Mouse (Mus musculus) frontal cortex, postnatal 36 days (tissue): ENCODE measurements at regions not wholly inside any gene's neighbourhood (a gene's known extent, or its start where the extent isn't known, plus 50 kb on each side); places are given as distances from the start of the nearest gene placed in this dataset.

Source experiments
- DNase-seq, 2 experiments: peaks; one replicate each; pipeline ENCODE4 v3.0.0; 2022; ENCODE audit warnings: low spot score in 2 of 2

- DNase-seq, result peak; percentile 6 to 35
These were observed 634.6 kb downstream of the Epha4 start for GRCm38 (mm10) chr1:76880111-76880782.

GRCm38 (mm10) chr1:76880783-76881145 is 634.1 kb downstream of the Epha4 start:
- no peak for DNase-seq

GRCm38 (mm10) chr1:76896152-76896864 is 618.6 kb downstream of the Epha4 start:
- DNase-seq, result no peak

DNA sequence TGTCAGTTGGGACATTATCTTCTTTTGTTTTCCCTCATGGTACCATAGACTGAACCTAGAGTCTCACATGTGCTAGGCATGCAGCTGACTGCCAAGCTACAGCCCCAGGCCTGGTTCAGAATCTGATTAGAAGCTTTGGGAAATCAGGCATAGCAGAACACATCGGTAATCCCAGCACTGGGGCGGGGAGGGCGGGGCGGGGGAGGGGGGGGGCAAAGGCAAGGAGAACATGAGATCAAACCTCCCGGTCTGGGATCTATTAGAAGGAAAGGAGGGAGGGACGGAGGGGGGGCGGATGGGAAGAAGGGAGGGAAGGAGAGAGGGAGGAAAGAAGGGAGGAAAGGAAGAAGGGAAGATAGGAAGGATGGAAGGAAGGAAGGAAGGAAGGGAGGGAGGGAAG is 617.5 kb downstream of the Epha4 start:
- DNase-seq, result no peak

DNA sequence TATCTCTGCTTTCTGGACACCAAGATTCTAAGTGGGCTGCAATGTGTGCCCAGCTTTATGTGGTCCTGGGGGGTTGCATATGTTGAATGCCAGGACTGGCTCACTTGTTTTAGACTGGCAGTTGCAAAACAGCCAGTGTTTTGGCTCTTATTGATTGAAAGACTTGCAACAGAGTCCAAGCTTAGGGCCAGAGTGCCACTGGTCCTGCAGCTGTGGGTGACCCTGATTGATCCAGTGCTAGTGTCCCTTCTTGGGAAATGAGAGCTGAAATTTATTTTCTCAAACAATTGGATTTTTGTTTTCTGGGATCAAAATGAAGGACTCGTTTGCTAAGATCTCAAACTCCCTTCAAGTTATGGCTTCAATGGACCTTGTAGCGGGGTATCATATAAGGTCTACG is 603.4 kb downstream of the Epha4 start:
- no peak for DNase-seq

- DNase-seq, result no peak
These were observed 595.3 kb downstream of the Epha4 start for GRCm38 (mm10) chr1:76919541-76919940.

- DNase-seq, result no peak
These were observed 594.3 kb downstream of the Epha4 start for GRCm38 (mm10) chr1:76920634-76921033.

DNA sequence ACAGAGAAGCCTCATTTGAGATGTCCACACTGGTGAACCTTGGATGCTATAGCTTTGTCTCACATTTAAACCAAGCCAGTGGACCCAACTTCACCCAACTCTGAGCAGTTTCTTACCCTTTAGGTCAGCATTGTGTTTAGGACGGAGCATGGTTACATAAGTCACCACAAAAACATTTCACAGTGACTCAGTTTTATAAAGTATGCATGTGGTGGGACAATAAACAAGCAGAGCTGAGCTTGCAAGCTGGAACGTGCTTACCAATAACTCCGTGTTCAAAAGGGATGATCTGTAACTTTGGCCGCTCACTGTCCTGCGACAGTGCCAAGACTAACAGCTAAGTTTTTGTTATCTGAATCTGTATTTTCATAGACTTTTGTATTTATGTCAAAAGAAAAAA is 587.8 kb downstream of the Epha4 start:
- DNase-seq, result no peak

DNA sequence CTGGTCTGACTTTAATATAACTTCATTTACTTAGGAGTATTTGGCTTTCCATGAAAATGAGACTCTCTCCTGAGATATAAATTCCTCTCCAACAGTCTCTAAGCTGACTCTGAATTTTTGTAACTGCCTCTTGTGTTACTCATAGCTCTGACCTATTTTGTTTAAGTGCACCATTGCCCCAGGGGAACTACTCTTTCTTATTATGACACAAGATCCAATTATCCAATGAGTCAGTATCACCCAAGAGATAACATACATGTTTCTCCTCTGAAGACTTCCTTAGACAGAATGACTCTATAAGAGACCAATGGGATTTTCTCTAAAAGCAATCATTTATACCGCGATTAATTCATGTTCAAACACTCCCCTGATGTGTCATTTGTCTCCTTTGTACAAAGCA is 586.9 kb downstream of the Epha4 start:
- DNase-seq, result no peak

DNA sequence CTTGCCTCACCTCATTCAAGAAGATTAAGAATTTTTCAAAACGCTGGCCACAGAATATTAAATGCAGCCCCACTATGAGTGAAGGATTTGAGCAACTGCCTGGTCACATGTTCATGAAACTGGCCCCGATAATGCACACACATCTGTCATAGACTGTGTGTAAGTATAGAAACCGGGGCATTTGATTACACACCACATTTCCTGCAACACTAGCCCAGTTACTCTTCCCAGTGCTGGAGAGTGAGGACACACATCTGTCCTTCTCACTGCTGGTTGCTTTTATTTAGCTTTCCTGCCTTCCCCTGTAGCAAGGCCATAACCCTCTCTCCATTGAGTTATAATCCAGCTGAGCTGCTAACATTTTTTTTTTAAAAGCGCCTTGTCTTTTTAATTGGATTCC is 581.4 kb downstream of the Epha4 start:
- no peak for DNase-seq

DNA sequence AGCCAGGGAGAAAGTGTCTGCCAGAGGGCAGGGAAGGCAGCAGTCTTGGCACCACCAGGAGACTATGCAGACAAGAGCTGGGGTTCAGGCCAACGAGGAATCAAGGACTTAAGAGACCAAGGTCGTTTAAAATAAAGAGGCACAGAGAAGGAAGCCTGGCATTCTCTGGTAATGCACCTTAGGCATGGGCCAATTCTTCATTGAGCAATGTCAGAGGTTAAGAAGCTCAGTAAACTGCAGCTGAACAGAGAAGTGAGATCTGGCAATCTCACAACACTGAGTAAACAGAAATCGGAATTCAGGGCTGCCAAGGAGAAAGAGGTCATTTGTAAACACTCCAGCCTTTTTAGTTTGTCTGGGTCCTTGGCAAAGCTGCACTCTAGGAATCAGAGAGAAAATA is 572.2 kb downstream of the Epha4 start:
- DNase-seq, result peak in 1 of 2 experiments; percentile 10

DNA sequence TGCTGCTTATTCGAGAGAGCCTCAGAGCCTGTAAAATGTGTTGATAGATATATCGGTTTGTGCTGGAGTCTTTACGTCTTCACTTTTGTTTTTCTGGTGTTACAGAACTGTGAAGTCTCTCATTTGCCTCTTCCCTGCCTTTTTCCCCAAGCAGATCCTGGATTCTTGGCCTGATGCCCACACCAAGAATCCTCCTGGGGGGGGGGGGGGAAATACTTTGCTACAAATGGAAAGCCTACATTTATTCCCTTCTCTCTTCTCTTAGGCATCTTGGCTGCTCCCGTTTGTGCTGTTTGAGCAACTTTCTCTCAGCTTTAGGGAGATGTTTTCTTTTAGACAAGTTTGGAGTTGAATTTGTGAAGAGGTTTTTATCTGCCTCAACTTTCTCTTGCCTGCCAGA is 570.8 kb downstream of the Epha4 start:
- DNase-seq, result no peak

GRCm38 (mm10) chr1:76955031-76955430 is 559.9 kb downstream of the Epha4 start:
- DNase-seq, result no peak

DNA sequence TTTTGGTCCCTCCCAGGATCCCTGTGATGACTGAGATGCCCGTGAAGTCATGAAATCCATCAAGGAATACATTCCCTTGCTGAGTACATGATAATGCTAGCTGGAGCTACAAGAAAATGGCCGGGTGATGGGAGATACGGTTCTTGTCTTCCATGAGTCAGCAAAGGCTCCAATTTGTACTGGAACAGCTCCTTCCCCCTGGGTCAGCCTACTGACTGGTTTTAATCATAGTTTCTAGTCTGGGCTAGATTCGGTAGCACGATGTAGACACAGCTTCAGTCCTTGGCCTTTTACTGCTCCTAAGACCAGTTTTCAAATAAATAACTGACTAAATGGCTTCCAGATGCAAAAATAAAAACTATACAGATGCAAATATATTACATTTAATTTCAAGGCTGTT is 557.5 kb downstream of the Epha4 start:
- no peak for DNase-seq

GRCm38 (mm10) chr1:76958706-76959105 is 556.2 kb downstream of the Epha4 start:
- DNase-seq, result no peak

GRCm38 (mm10) chr1:76972454-76972853 is 542.4 kb downstream of the Epha4 start:
- no peak for DNase-seq

GRCm38 (mm10) chr1:76975077-76975945 is 539.6 kb downstream of the Epha4 start:
- DNase-seq, result no peak

DNA sequence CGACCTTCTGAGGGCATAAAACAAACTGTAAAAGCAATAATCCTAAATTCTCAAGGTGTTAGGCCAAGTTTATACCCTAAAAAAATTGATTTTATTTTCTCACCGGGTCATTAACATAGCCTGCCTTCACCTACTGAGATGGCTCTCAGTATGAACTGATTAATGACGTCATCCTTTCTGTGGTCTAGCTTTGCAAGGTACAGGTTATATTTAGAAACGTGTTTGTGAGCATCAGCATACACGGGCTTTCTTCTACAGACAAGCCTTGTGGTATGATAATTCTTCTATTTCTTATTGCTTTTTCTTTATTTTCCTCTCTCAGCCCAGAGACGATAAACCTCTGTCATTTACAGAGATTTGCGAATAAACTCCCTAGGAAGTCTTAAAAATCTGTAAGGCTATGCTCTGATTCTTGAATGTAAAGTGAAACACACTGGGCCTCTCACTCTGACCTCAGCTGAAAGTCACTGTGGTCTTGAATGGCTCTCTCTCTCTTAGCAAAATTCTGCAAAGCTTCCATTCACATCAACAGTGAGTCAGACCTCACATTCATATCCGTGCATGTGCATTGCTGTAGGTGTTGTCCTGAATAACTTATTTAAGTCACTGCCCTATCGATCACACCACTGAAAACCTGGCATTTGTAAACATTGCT is 534.3 kb downstream of the Epha4 start:
- no peak for DNase-seq

DNA sequence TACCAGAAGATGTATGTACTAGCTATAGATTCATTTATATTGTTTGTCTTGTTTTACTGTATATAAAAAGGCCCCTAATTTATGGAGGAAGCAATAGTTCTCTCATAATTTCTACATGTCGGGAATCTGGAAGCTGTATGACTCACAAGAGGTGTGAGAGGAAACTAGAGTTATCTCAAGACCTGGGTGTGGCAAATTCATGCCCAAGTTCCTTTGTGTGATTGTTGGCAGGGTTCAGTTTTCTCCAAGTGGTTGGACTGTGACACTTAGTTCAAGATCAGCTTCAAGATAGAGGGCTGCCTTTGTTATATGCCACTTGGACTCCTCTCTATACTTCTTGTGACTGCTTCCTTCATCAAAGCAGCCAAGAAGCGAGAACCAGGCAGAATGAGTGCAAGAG is 521.1 kb downstream of the Epha4 start:
- no peak for DNase-seq

DNA sequence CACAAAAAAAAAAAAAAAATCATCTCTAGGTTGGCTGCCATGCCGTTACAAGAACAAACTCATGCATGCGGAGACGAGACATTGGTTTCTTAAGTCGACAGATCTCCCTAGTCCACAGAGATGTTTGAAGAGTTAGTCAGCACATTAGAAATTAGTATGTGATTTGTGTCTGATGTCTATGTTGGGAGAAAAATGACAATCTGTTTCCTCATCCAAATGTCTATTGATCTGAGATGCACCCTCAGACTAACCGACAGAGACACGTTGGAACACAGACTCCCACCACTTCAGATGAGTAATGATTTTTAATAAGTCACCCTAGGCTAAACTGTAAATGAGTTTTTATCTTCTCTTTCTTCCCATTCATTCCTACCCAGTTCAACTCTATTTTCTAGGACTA is 506.9 kb downstream of the Epha4 start:
- DNase-seq, result no peak

- DNase-seq, result no peak
These were observed 504.2 kb downstream of the Epha4 start for GRCm38 (mm10) chr1:77010608-77011214.

DNA sequence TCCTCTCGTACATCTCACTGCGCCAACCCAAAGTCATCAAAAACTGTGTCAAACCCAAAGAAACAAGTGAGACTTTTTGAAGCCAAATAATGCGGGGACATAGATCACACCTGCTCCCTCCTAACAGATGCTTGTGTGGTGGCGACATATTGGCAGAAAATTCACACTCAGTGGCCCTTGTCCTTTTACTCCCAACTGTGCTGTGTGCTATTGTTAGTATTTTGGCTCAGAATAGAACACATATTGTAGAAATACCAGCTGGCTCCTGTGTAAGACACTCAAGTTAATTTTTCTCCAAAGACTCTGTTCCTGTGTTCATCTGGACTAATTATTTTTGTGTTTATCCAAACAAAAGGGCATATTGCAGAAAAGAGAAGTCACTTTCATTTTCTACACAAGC is 487.2 kb downstream of the Epha4 start:
- DNase-seq, result peak in 1 of 2 experiments; percentile 60
